Mouse (Mus musculus) ES-Bruce4 (cell line): ENCODE results near the gene Tuba3b.

Source experiments
- CTCF ChIP-seq: IDR thresholded peaks from one replicate; pipeline ENCODE4 v1.8.1; 2011; ENCODE audit warnings: low read depth, low read length
- EP300 ChIP-seq: IDR thresholded peaks from 2 replicates; pipeline ENCODE4 v1.6.1; 2011; ENCODE audit warnings: low read depth, low read length; ENCODE audit not compliant: insufficient read depth
- POLR2A ChIP-seq: IDR thresholded peaks from one replicate; pipeline ENCODE4 v1.8.1; 2011; ENCODE audit warnings: low read length; ENCODE audit not compliant: insufficient read depth

- TF ChIP-seq CTCF = no peak
- no peak for TF ChIP-seq POLR2A
- no peak for TF ChIP-seq EP300
Observed at GRCm38 (mm10) chr6:145567296-145567695, 48.3 kb upstream of the Tuba3b start.
